Mouse (Mus musculus): ENCODE data around the gene Tmem119. TPM values are rescaled to one million over a fixed set of nuclear protein-coding genes. Genes with fewer than 3 reads are reported as not detected.

The Tmem119 gene
- total RNA-seq, 2 experiments from 2014 or later: 2.7 to 5.1 TPM

DNA sequence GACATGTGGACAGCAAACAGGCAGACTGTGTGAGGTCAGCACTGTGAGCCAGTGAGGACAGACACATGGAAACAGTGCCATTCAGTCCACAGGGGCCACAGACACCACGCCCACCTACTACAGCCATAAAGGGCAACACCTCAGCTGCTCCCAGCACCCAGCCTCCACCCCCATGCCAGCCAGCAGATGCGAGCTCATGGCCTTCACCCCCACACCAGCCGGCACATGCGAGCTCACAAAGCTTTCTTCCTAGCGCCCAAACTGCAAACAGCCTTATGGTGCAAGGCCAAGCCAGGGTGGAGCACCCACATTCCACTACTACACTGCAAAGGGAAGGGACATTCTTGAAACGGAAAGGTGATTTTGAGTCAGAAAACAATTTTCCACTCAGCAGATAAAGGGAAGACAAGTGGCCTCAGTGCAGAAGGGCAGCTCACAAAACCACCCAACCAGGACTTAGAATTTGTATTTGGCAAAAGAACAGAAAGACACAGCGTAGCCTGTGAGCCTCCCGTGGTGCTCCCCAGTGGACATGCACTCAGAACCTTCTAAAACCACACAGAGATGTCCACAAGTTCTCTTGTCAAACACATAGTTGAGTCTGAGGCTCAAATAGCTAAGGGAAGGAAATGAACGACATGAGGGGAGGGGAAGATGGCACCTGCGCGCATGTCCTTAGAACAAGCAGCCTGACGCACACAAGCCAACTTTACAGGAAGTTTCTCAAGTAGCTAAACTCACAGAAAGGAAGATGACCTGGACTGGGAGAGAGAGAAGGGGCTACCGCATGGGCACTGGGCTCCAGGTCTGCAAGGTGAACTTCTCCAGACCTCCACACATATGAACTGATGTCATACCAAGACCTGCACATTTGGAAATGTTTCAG is 34.4 kb downstream of the Tmem119 start:
- no peak for DNase-seq

DNA sequence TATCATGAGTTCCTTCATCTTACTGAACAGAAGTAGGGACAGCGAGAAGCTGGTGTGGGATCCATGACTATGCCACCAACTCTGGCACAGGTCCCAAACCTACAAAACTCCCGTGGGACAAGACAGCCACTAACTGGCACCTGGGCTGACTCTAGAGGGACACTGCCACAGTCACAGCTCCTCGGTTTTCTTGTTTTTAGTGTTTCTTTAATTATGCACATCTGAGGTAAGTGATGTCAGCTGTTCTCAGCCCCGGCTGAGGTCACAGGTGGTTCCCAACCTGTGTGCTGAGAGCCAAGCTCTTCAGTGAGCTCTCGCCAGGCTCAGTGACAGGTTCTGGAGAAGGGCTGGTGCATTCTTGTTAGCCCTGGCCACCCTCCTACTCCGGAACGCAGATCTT is 35.9 kb downstream of the Tmem119 start:
- DNase-seq: no peak

DNA sequence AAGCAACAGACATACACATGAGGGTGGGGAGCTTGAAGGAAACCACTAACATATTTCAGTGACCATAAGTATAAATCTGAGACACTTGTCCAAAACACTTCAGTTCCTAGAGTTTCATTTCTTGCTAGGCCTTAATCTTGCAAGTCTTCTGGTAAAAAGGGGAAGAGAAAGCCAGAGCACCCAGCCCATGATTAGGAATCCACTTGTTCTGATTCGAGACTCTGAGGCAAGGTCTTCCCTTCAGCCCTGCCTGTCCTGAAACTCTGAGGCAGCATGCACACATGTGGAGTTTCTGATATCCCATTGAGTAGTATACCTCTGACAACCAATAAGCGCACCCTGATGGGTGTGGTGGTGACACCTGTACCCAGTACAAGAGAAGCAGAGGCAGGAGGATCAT is 38.7 kb downstream of the Tmem119 start:
- DNase-seq: no peak

DNA sequence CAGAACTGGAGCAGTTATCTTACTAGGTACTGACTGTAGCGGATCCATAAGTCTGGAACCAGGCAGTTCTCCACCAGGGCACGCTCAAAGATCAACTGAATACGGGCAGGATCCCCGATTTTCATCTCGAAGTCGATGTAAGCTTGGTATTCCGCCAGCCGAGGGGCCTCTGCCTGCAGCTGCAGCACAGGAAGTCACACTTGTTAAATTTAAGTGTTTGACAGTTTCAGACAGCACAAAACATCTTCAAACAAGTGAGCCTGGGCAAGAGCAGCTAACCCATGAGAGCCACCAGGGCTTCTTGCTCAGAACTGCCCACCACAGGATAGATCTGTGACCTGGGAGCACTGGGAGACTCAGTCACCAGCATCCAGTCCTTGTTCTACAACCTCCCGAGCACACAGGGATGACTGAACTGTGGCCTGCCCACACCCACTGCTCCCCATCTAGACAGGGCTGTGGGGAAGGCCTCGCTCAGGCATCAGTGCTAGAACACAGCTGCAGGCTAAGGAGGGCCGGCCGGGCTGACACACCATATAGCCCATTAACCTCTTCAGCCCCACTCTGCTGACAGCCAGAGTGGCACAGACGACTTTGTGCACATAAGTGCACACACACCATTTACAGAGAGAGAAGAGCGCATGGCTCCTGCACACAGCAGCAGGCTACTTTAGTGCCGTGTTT is 44.8 kb downstream of the Tmem119 start:
- no peak for DNase-seq

DNA sequence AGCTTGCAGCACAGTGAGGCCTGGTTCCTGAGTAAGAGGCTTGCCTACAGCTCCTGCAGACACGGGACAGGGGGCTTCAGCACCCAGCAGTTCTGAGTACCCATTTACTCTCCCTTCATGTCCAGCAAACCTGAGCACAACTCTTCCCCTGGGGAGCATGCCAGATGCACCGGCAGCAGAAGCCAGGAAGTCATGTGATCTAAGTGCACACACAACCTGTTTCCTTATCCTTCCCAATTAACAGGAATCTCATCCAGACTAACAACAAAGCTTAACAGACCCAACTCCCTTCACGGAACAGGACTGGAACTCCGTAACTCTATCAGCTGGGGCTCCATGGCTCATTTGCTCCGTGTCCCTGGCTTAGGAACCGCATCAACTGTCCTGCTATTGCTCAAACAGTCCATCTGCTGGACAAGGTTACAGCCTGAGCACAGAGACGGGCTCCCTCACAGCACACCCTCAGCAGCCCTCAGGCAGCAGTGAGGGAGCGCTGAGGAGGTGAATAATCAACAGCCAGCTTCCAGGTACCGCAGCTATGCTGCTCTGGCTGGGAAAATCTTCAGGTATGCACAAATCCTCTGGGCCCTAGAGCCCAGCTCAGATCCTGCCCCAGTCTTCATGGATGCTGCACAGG is 48.7 kb downstream of the Tmem119 start:
- DNase-seq: no peak

DNA sequence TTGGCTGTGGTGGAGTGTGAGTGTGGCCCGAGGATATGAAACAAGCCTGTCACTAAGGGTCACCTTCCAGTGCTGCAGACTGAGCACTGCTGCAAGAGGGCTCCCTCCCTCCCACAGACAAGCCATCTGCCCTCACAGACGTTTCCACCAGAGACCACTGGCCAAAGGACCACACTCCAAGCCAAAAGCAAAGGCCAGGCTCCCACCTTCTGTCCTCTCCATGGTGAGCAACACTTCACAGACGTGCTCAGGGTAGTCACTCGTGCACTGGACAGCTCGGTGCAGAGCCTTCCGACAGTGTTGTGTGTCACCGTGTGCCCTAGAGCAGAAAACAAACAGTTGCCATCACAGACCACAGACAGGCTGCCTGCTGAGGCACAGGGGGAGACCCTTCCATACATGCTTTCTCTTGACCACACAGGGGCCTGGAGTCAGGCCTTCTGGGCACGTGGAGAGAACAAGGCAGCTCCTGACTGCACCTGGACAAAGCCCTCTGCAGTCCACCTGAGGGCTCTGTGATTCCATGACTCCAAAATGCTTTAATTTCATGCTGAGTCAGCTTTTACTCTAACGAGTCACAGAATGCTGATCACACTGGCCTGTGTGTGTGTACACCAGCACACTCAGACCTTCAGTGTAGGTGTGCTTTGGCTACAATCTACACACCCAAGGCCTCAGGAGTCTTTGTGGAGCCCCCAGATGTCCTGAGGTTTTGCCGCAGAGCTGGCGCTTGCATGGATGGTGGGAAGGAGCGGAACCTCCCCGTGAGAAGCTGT is 51.6 kb downstream of the Tmem119 start:
- no peak for DNase-seq

DNA sequence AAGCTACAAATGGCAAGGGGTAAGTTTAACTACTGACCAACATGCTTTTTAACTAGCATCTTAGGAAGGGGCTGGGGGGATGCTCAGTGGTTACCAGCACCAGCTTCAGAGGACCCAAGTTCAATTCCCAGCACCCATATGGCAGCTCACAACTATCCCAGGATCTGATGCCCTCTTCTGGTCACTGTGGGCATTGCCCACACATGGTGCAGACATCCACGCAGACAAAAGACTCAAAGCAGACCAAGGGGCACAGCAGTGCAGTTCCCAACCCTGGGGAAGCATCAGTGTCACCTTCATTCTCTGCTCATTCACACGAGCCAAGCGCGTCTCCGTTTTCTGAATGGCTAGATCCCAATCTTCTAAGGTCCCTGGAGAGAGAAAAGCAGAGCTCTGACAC is 52.7 kb downstream of the Tmem119 start:
- DNase-seq: no peak

Other genes starting within 250 kb of the Tmem119 start
- gene Cmklr1, start 150.1 kb downstream of the Tmem119 start, total RNA-seq (2021): 10 to 100 TPM; 21.3 to 22.3 TPM
- not detected for gene 1700069L16Rik, start 75.7 kb downstream of the Tmem119 start, total RNA-seq (2021)
- 1 to 10 TPM; 8.6 to 8.7 TPM for gene Ficd, start 64.7 kb downstream of the Tmem119 start, total RNA-seq (2021)
- 10 to 100 TPM in 1 of 2 experiments, 1 to 10 TPM in 1; 9.9 to 11.3 TPM for gene Sart3, start 28.0 kb downstream of the Tmem119 start, total RNA-seq (2021)
- 100 to 1,000 TPM; 207 to 210 TPM for gene Iscu, start 27.8 kb downstream of the Tmem119 start, total RNA-seq (2021)
- 1 to 10 TPM; 4.4 to 7.3 TPM for gene Selplg, start 32.1 kb upstream of the Tmem119 start, total RNA-seq (2021)
- 10 to 100 TPM; 30.3 to 33.1 TPM for gene Coro1c, start 108.2 kb upstream of the Tmem119 start, total RNA-seq (2021)
- gene Ssh1, start 193.4 kb upstream of the Tmem119 start, total RNA-seq (2021): 10 to 100 TPM; 13.5 to 13.6 TPM
- gene Dao, start 203.2 kb upstream of the Tmem119 start, total RNA-seq (2021): not detected

Measured in heart, adult 18-20 months (tissue).